Mouse (Mus musculus) embryonic facial prominence, embryonic 13.5 days (tissue): Measurements from ENCODE around the gene Dst. TPM values are rescaled to one million over a fixed set of nuclear protein-coding genes. Genes with fewer than 3 reads are reported as not detected.

ENCODE experiments used
- ATAC-seq: fragments of 200-750 bp; cut with Nextera tagmentation; 2 replicates; pipeline ENCODE4 v1.8.0; 2017; ENCODE audit warnings: low read depth; ENCODE audit not compliant: insufficient number of reproducible peaks, insufficient read depth, low FRiP score, low TSS enrichment
- H3K27ac ChIP-seq: fragments of 300-500 bp; sonication (generic); 2 replicates; pipeline ENCODE4 v1.5.1; 2015; ENCODE audit warnings: moderate library complexity, mild to moderate bottlenecking, inconsistent platforms
- H3K27me3 ChIP-seq: fragments of 300-500 bp; sonication (generic); 2 replicates; pipeline ENCODE4 v1.6.1; 2015; ENCODE audit warnings: mild to moderate bottlenecking, inconsistent platforms
- H3K36me3 ChIP-seq: fragments of 300-500 bp; sonication (generic); 2 replicates; pipeline ENCODE4 v1.6.1; 2015; ENCODE audit warnings: mild to moderate bottlenecking, inconsistent platforms
- H3K4me1 ChIP-seq: fragments of 300-500 bp; sonication (generic); 2 replicates; pipeline ENCODE4 v1.6.1; 2015; ENCODE audit warnings: inconsistent platforms
- H3K4me2 ChIP-seq: fragments of 300-500 bp; sonication (generic); 2 replicates; pipeline ENCODE4 v1.6.1; 2015; ENCODE audit warnings: moderate library complexity, mild to moderate bottlenecking, inconsistent platforms
- H3K4me3 ChIP-seq: fragments of 300-500 bp; sonication (generic); 2 replicates; pipeline ENCODE4 v1.5.1; 2015; ENCODE audit warnings: mild to moderate bottlenecking, inconsistent platforms
- H3K9ac ChIP-seq: fragments of 300-500 bp; sonication (generic); 2 replicates; pipeline ENCODE4 v1.6.1; 2015; ENCODE audit warnings: mild to moderate bottlenecking, inconsistent platforms
- H3K9me3 ChIP-seq: fragments of 300-500 bp; sonication (generic); 2 replicates; pipeline ENCODE4 v1.6.1; 2016; ENCODE audit warnings: inconsistent platforms
- WGBS: fragments of 180-500 bp; shearing (Covaris S2); methylation state at CpG from one replicate; pipeline ENCODE4 v1.1.7; 2015; ENCODE audit warnings: mixed read lengths; 5-methylcytosine and 5-hydroxymethylcytosine counted together
- polyA plus RNA-seq: library from polyadenylated mRNA; unstranded; fragments of >200 nt; fragmentation: Nextera tagmentation; extraction: Ambion mirVana; gene quantifications from 2 replicates; pipeline ENCODE4 v1.2.1, GENCODE M21; 2015

Dst gene
- polyA plus RNA-seq, 1 experiment from 2014 or later: 24.5 TPM

DNA sequence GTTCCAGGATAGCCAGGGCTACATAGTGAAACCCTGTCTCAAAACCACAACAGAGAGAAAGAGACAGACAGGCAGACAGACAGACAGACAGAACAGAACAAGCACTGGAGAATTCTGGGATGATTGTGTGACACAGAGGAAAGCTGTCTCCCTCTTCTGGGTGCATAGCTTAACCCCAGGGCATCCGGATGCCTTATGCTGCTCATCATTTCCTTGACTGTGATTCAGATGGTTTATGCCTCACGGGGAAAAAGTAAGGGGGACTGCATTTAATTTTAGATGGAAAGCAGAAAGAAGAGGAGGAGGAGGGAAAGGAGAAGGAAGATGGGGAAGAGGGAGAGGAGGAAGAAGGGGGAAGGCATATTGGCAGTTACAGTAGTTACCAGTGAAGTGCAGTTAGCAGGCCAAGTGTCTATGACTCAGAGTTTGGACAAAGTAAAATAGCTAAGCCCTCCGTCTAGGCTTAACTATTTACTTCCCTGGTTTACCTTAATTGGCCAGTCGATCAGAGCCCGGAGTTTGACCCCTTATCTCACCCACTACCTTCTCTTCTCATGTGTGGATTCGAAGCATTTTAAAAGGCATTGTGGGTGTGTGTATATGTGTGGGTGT lies 201.7 kb downstream of the Dst start:
- no peaks in the 10 kb centered on the region for H3K27me3 ChIP-seq
- no peak overlapping the region for H3K9ac ChIP-seq
- no peak overlapping the region for H3K27ac ChIP-seq
- no peaks in the 10 kb centered on the region for H3K36me3 ChIP-seq
- peaks cover 17% of the 10 kb centered on the region for H3K4me1 ChIP-seq
- 51% methylated on average over 6 of the region's 6 CpGs for WGBS
- H3K4me2 ChIP-seq: no peak overlapping the region
- H3K4me3 ChIP-seq: no peak overlapping the region
- no peak for ATAC-seq
- H3K9me3 ChIP-seq: no peaks in the 10 kb centered on the region

DNA sequence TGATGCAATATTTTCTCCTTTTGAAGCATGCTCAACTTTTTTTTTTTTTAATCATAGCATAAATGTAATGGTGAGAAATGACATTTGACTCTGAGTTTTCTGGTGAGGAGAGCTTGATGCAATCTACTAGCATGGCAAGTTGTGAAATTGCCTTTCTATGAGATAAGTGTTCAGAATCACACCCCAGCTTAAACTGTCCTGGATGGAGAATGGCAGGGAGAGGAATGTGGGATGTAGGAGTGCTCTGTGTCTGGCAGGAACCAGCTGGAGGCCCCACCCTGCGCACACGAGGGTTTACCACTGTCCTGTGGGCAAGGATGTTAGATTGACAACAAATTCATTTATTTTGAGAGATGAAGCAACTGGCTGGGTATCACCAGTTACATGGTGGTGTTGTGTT lies 202.8 kb downstream of the Dst start:
- WGBS: 41% methylated on average over 2 of the region's 2 CpGs
- no peaks in the 10 kb centered on the region for H3K36me3 ChIP-seq
- H3K4me1 ChIP-seq: peaks cover 10% of the 10 kb centered on the region
- H3K27me3 ChIP-seq: no peaks in the 10 kb centered on the region
- no peak overlapping the region for H3K4me2 ChIP-seq
- no peaks in the 10 kb centered on the region for H3K9me3 ChIP-seq
- no peak for ATAC-seq
- no peak overlapping the region for H3K4me3 ChIP-seq
- no peak overlapping the region for H3K27ac ChIP-seq
- no peak overlapping the region for H3K9ac ChIP-seq

DNA sequence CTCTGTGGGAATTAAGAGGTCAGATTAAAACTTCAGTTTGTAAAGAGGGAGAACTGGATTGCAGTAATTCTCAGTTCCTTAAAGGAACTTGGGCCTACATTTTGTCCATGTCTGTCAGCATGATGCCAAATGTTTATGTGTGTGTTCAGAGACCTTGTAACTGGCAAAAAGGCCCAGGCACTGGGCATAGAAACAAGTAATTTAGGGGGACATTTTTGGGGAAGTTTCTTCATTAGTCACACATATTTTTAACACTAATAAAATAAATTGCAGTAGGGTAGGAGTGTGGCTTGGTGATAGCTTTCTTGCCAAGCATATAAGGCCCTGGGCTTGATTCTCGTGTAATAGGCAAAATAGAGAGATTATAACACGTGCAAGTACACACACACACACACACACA lies 203.9 kb downstream of the Dst start:
- Histone ChIP-seq H3K4me3 (no peak overlapping the region), H3K9me3 (no peaks in the 10 kb centered on the region), H3K4me2 (no peak overlapping the region), H3K9ac (no peak overlapping the region), H3K27ac (no peak overlapping the region), H3K36me3 (no peaks in the 10 kb centered on the region), H3K4me1 (peaks cover 10% of the 10 kb centered on the region), H3K27me3 (no peaks in the 10 kb centered on the region)
- ATAC-seq: no peak
- 90% methylated on average over 2 of the region's 2 CpGs for WGBS

DNA sequence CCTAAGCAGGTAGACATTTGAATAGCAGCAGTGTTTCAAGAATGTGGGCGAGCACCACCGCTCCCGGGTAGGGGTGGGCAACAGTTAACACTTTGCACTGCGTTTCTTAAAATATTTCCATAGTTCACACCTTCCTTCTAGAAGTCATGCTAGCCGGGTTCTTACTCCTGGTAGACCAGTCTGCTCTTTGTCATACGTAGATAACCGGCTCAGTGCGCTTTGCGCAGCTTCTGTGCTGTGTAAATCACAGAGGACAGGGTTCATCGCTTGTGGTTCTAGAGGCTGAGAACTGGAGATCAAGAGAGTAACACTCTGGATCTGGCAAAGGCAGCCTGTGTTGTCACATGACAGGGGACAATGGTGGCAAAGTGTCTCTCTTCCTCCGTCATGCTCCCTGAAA lies 208.4 kb downstream of the Dst start:
- Histone ChIP-seq H3K27ac (no peak overlapping the region), H3K4me3 (no peak overlapping the region), H3K4me1 (peaks cover 11% of the 10 kb centered on the region), H3K27me3 (no peaks in the 10 kb centered on the region), H3K36me3 (no peaks in the 10 kb centered on the region), H3K9me3 (no peaks in the 10 kb centered on the region), H3K9ac (no peak overlapping the region), H3K4me2 (no peak overlapping the region)
- WGBS: 79% methylated on average over 11 of the region's 11 CpGs
- no peak for ATAC-seq

DNA sequence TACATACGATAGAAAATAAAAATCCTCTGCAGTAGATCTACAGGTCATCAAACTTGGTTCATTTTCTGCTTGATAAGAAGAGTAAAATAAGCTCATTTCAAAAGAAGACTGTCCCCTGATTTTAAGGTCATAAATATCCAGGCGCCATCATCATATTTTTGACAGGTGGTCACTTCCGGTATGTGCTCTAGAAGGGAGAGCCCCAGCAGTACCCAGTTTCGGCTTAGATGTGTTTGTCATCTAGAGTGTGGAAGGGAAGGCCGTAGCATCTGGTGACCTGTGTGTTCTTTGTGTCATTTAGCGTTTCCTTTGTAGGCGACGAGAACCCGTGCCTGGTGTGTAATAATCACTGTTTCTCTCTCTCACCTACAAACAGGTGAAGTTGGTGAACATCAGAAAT lies 209.0 kb downstream of the Dst start:
- ATAC-seq: no peak
- Histone ChIP-seq H3K36me3 (no peaks in the 10 kb centered on the region), H3K4me3 (no peak overlapping the region), H3K4me1 (peaks cover 17% of the 10 kb centered on the region), H3K27ac (no peak overlapping the region), H3K4me2 (no peak overlapping the region), H3K9me3 (no peaks in the 10 kb centered on the region), H3K27me3 (no peaks in the 10 kb centered on the region), H3K9ac (no peak overlapping the region)
- 87% methylated on average over 9 of the region's 9 CpGs for WGBS

DNA sequence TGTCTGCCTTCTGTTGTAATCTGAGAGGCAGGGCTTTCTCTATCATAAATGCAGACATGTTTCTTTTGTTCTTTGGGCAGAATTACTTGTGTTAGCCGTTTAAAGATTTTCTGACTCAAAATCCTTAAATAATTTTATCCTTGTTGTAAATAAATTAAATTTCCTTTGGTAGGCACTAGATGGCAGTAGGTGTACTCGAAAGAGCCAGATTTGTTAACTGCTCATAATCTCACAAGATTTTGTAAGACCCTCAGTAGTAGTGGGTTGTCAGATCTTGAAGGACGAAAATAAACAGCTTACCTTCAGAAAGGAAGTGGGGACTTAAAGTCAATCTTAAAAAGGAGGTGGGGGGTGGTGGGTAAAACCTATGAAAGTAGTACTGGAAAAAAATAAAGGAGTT lies 209.7 kb downstream of the Dst start:
- Histone ChIP-seq H3K4me2 (no peak overlapping the region), H3K9ac (no peak overlapping the region), H3K9me3 (no peaks in the 10 kb centered on the region), H3K4me3 (no peak overlapping the region), H3K27ac (no peak overlapping the region), H3K4me1 (peaks cover 19% of the 10 kb centered on the region), H3K27me3 (no peaks in the 10 kb centered on the region), H3K36me3 (no peaks in the 10 kb centered on the region)
- no peak for ATAC-seq
- WGBS: 30% methylated on average over 3 of the region's 3 CpGs

DNA sequence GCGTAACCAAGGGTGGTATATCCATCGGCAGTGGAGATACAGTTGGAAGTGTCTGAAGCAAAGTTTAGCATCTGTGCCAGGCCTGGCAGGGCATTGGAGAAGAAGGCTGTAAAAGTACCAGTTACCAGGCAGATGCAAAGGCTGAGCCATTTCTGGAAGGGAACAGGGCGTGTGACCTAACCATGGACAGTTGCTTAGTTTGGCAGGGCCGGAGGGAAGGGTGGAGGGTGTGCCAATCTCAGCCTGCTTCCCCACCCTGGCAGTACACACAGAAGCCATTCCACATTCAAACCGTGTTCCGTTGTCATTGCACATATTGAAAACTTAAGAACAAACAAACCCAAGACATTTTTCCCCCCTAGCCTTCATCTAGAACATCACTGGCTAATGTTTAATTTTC lies 212.0 kb downstream of the Dst start:
- Histone ChIP-seq H3K4me1 (peaks cover 19% of the 10 kb centered on the region), H3K36me3 (no peaks in the 10 kb centered on the region), H3K4me2 (no peak overlapping the region), H3K9ac (no peak overlapping the region), H3K27me3 (no peaks in the 10 kb centered on the region), H3K27ac (no peak overlapping the region), H3K4me3 (no peak overlapping the region), H3K9me3 (no peaks in the 10 kb centered on the region)
- 79% methylated on average over 6 of the region's 6 CpGs for WGBS
- no peak for ATAC-seq

DNA sequence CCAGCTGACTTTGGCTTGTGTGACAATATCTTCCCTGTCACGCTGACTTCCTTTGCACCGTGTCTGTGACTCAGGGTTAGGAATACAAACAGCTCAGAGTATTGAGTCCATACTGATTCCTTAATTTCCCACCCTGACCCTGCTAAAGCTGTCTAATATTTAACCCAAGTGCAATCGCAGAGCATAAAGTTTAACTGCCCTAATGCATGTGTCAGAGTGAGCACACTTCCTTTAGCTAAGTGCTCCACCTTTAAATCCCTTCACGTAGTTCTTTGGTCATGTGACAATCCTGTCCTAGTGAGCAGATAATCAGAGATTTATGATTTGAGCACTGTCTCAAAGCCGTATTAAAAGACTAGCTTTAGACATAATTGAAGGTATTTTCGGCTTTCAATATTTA lies 212.6 kb downstream of the Dst start:
- Histone ChIP-seq H3K4me3 (no peak overlapping the region), H3K36me3 (no peaks in the 10 kb centered on the region), H3K4me2 (peak overlapping the region; percentile 60), H3K4me1 (peaks cover 19% of the 10 kb centered on the region), H3K27ac (no peak overlapping the region), H3K9ac (no peak overlapping the region), H3K9me3 (no peaks in the 10 kb centered on the region), H3K27me3 (no peaks in the 10 kb centered on the region)
- no peak for ATAC-seq
- 62% methylated on average over 6 of the region's 6 CpGs for WGBS

DNA sequence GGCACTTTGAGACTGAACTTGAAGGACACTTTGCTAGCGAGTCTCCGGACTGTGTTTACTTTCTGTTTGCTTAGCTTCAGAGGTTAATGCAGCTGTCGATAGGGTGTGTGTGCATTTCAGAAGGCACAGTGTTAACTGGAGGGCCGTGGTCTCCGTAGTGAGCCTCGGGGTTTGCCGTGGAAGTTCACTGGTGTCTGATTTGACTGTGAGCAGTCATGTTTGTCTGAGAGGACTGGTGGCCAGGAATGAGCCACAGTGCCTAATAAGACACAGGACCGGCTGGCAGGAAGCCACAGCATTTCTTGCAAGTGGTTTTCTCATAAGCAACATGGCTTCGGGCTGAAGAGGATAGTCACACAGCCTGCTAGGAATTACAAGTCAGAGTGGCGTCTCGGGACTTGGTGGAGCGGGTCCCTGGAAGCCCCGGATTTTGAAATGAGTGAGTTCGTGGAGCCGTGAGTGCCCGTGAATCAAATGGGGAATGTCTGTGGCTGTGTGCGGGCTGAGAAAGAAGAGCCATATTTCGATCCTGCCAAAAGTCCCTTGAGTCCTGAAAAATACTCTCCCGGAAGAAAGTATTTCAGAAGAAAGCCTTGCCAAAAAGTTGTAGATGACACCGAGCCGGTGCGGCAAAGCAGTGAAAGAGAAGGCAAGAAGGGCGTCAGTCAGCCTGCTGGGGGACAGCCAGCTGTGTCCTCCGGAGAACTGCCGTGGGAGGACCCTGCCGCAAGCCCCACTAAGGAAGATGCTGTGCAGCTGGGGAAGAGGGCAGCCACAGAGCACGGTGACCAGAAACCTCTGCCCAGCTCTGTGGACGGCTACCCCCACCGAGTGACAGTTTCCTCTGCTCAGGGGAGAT lies 213.4 kb downstream of the Dst start:
- peak overlapping the region; percentile 35 for H3K4me3 ChIP-seq
- H3K4me2 ChIP-seq: peak overlapping the region; percentile 60
- 34% methylated on average over 29 of the region's 29 CpGs for WGBS
- ATAC-seq: 0 out of 2 replicates have a peak, but pooled peaks have one; percentile 32
- H3K27ac ChIP-seq: peak overlapping the region; percentile 71
- no peaks in the 10 kb centered on the region for H3K27me3 ChIP-seq
- no peaks in the 10 kb centered on the region for H3K36me3 ChIP-seq
- no peaks in the 10 kb centered on the region for H3K9me3 ChIP-seq
- H3K9ac ChIP-seq: peak overlapping the region; percentile 60
- H3K4me1 ChIP-seq: peaks cover 19% of the 10 kb centered on the region

DNA sequence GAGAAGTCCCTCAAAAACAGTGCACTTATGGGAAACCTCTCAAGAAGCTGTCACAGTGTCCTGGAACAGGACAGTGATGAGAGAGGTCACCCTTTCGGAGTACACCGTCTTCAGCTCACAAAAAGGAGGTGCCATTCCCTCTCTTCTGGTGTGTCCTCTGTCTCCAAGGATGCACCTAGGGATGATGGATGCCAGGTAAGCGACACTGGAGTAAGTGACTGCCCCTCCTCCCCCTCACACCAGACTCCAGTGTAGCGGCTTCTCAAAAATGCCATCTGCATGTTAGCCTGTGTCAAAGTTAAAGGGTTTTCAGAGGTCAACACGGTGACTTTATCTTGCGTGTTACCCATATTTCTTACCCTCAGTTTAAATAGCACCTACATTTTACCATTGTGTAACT lies 214.2 kb downstream of the Dst start:
- no peak for ATAC-seq
- Histone ChIP-seq H3K9ac (no peak overlapping the region), H3K27me3 (no peaks in the 10 kb centered on the region), H3K9me3 (no peaks in the 10 kb centered on the region), H3K4me1 (peaks cover 19% of the 10 kb centered on the region), H3K4me3 (no peak overlapping the region), H3K27ac (no peak overlapping the region), H3K4me2 (no peak overlapping the region), H3K36me3 (no peaks in the 10 kb centered on the region)
- 92% methylated on average over 6 of the region's 6 CpGs for WGBS

DNA sequence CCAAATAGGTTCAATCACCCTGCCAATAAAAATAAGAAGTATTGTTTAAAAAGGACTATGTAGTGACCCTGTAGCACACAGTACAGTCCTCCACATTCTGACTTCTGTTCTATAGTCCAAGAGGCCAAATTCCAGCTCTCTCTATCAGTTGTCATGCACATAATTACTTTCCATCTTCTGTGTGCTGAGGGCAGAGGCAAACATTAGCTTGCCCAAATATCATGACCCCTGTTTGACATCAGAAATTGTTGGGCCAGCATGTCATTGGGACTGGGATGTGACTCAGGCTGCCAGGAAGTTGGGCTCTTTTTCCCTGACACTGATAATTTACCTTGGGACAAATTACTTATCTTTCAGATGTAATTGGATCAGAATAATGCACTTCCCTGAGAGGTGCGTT lies 214.9 kb downstream of the Dst start:
- Histone ChIP-seq H3K4me1 (peaks cover 19% of the 10 kb centered on the region), H3K27ac (no peak overlapping the region), H3K27me3 (no peaks in the 10 kb centered on the region), H3K4me2 (no peak overlapping the region), H3K36me3 (no peaks in the 10 kb centered on the region), H3K9me3 (no peaks in the 10 kb centered on the region), H3K4me3 (no peak overlapping the region), H3K9ac (no peak overlapping the region)
- no peak for ATAC-seq
- 84% methylated on average over 1 of the region's 1 CpGs for WGBS

DNA sequence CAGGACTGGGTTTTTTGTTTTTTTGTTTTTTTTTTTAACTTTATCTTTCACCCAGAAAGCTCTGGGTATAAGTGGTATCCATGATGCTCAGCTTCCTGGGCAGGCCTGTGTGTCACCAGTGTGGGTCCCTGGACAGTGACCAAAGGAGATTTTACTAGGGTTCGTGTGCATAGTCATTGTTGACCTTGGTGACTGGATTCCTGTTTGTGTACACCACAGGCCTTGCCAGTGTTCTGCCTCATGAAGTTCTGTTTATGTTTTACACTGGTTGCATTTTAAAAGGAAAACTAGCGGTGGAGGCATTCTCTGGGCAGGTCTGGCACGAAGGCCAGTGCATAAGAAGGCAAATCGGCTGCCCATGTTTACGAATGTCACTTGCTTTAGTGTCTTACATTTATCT lies 215.3 kb downstream of the Dst start:
- Histone ChIP-seq H3K4me2 (no peak overlapping the region), H3K4me1 (peaks cover 19% of the 10 kb centered on the region), H3K36me3 (no peaks in the 10 kb centered on the region), H3K4me3 (no peak overlapping the region), H3K27me3 (no peaks in the 10 kb centered on the region), H3K9me3 (no peaks in the 10 kb centered on the region), H3K27ac (no peak overlapping the region), H3K9ac (no peak overlapping the region)
- 87% methylated on average over 5 of the region's 5 CpGs for WGBS
- ATAC-seq: no peak
